Mouse (Mus musculus): ENCODE data around the gene Map3k12.

DNA sequence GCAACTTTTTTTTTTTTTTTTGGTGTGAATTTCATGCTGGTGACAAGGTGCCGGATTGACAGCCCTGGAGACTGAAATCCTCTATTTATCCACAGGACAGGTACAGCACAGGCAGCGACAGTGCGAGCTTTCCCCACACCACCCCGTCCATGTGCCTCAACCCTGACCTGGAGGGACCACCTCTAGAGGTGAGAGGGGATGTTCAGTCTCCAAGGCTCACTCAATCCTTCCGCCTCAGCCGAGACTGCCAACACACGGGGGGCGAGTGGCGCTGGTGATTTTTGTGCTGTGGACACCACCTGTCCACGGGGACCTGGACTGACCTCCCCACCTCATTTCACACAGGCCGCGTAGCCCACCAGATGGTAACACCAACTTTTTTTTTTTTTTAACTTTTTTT is 31.0 kb downstream of the Map3k12 start:
- no peak for TF ChIP-seq CTCF (conservative IDR thresholded peaks at IDR 0.05; ENCODE audit: low read length)
- TF ChIP-seq NANOG (IDR thresholded peaks at IDR 0.05; ENCODE audit: borderline replicate concordance, low read length), result no peak

All from E14TG2a.4 (cell line).